Mouse (Mus musculus) adrenal gland (tissue): ENCODE measurements around the gene Kcnmb3.

Experiments used
- intact Hi-C: fragments of 180-260 bp; cut with DNase I; formaldehyde crosslinking; loops from one replicate; pipeline ENCODE4 v1.15.1; 2025
- long read RNA-seq, 2 experiments: library from polyadenylated mRNA; unstranded; transcript quantifications; one replicate each; pipeline ENCODE4 v2.0.0; 2020; ENCODE audit warnings: borderline replicate concordance in 1 of 2; ENCODE audit not compliant: insufficient replicate concordance in 1 of 2

Gene Kcnmb3
- long read RNA-seq, experiment 1 = 0 reads
- long read RNA-seq, experiment 2 = 0 reads

GRCm38 (mm10) chr3:32492097-32493090 is at the start of gene Kcnmb3:
Gene Kcnmb3 (minus strand): TSS chr3:32492231.
- intact Hi-C loops = no loop called here

- intact Hi-C loops = no loop called here
Observed at GRCm38 (mm10) chr3:32538091-32538490, 46.1 kb upstream of the Kcnmb3 start.

GRCm38 (mm10) chr3:32537556-32537955 is 45.5 kb upstream of the Kcnmb3 start:
- intact Hi-C loops = no loop called here

- intact Hi-C loops = no loop called here
Observed at GRCm38 (mm10) chr3:32535692-32536091, 43.7 kb upstream of the Kcnmb3 start.

GRCm38 (mm10) chr3:32530041-32530440 is 38.0 kb upstream of the Kcnmb3 start:
- intact Hi-C loops = no loop called here

DNA sequence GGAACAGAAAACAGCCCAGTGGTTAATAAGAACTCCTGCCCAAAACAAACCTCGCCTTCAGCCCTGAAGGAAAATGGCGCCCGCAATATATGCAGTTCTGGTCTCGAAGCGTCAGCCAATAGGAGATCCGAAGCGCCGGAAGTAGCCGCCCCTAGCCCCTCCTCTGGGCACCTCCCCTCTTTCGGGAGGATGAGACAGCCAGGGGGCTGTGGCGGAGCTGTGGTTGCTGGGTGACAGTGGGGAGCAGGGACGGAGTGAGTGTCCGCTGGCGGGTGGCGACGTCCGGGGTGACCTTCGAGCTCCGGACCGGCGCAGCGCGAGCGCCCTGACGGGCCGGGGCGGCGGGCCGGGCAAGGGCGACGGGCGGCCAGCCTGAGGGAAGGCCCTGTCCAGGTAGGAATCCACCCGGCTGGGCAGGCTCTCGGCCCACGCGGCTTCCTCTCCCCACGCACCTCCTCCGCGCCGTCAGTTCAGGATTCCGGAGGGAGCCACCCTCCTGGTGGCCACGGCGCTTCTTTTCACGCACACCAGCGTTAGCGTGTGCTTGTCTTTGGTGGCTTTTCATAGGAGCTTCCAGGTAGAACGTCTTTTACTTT is 37.4 kb upstream of the Kcnmb3 start, which contains the start of gene Mfn1:
Gene Mfn1 (plus strand): TSS at position 163 of the 596 bp plus-strand sequence.
- intact Hi-C loops = no loop called here

DNA sequence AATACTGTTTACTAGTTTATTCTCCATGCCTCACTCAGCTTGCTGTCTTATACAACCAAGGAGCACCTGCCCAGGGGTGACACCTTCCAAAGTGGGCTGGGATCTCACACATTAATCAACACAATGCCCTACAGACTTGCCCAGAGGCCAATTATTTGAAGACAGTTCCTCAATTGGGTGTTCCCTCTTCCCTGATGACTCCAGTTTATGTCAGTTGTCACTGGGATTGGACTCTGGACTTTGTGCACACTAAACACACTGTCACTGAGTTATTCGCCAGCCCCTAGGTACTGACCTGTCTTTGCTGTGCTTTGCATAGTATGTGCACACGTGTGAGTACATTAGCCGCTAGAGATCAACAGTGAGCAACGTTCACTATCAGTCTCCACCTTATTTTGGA is 35.1 kb upstream of the Kcnmb3 start:
- intact Hi-C loops = no loop called here

- intact Hi-C loops = no loop called here
Observed at GRCm38 (mm10) chr3:32513528-32513927, 21.5 kb upstream of the Kcnmb3 start.

GRCm38 (mm10) chr3:32512686-32513284 is 20.8 kb upstream of the Kcnmb3 start:
- intact Hi-C loops = no loop called here

DNA sequence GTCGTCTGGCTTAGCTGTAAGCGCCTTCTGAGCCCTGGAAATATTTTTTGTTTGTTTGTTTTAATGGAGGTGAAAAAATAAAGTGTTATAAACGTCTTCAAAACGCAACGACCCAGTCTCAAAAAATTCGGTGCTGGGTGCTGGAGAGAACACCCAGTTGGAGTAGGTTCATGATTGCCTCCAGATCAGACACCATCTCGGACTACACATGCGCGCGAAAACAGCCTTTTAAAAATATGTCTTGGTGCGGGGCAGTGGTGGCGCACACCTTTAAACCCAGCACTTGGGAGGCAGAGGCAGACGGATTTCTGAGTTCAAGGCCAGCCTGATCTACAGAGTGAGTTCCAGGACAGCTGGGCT is 19.1 kb upstream of the Kcnmb3 start:
- intact Hi-C loops = no loop called here

DNA sequence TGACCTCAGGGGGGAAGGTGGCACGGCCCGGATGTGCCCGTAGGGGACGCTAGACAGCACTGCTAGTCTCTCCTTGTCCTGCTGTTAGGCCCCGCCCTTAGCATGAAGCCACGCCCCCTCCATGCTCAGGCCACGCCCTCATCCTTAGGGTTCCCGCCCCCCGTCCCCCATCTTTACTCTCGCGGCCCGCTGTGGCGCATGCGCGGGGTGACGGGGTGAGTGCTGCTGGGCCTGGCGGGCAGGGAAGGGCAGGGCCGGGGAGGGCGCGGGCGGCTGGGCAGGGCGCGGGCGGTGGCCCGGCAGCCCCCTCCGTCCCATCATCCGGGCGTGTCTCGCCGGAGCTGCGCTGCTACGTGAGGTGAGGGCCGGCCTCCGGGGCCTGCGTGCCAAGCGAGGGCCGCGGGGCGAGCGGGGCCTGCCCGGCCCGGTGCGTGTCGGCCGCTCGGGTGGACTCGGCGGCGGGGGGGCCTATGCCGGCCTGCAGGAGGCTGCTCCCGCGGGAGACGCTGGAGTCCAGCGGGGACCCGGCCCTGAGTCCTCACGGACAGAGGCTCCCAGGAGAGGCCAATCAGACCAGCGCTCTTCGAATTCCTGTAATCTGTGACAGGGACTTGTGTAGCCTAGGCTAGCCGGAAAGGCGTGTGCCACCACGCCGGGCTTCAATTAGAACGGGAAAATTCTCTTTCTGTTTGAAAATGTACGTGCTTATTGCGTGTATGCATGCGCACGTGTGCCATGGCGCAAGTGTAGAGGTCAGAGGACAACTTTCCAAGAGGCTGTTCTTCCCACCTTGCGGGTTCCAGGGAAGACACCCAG is 18.6 kb upstream of the Kcnmb3 start:
- intact Hi-C loops = no loop called here

- intact Hi-C loops = loop anchor here (5.0 kb wide), 2 partner anchors 52 to 117 kb away; no protein-coding TSS in a partner anchor
Observed at GRCm38 (mm10) chr3:32509496-32510374, 17.7 kb upstream of the Kcnmb3 start, which contains the start of gene Zfp639. Gene Zfp639 (plus strand): TSS chr3:32510259.

GRCm38 (mm10) chr3:32508666-32509324 is 16.8 kb upstream of the Kcnmb3 start:
- intact Hi-C loops = loop anchor here (1.0 to 5.0 kb wide), 3 partner anchors 51 to 172 kb away; no protein-coding TSS in a partner anchor

DNA sequence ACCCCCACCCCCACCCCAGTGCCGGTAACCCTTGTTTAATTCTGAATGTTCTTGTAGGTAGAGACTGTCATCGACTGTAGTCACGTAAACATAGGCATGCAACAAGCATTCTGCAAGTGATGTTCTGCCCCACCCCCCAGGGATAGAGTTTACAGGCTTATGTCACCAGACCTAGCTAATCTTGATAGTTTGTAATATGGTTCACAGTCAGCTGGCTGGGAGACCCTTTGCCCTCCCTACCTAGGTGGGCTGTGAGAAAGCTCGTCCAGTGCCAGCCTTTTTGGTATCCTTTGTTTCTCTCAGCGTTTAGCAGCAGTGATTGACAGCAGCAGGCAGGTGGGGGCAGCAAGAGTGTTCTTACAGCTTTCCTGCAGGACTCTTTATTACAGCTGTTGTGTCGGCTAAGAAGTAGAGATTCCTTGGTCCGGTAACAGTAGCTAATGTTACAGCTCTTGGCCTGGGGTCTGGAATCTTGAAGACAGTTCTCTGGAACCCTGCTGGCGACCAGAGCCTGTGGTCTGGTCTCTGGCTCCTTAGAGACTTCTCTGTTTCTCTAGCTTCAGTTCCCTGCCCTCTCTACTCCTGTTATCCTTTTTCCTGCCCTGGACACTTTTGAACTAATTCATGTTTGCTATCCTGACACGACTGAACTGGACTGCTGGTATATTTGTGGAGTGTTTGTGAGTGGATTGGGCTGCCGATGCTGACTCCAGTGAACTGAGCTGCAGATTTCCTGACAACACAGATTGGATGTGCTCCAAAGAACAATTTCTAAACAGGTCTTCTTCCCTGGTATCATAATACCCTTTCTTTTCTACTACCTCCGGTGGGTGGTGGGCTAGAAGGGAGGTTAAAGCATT is 14.6 kb upstream of the Kcnmb3 start:
- intact Hi-C loops = loop anchor here (5.0 kb wide), 2 partner anchors 49 to 114 kb away; no protein-coding TSS in a partner anchor

DNA sequence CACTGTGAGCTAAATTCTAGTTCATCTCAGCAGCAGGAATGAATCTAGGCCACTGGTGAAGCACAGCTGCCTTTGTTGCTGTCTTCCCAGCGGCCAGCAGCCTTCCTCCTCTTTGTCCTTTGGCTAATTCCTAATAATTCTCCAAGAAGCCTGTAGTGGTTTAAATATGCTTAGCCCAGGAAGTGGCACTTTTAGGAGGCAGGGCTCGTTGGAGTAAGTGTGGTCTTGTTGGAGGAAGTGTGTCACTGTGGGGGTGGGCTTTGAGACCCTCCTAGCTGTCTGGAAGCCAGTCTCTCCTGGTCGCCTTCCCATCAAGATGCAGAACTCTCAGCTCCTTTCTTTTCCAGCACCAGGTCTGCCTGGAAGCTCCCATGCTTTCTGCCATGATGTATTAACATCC is 13.8 kb upstream of the Kcnmb3 start:
- intact Hi-C loops = loop anchor here (5.0 kb wide), 2 partner anchors 49 to 114 kb away; no protein-coding TSS in a partner anchor

DNA sequence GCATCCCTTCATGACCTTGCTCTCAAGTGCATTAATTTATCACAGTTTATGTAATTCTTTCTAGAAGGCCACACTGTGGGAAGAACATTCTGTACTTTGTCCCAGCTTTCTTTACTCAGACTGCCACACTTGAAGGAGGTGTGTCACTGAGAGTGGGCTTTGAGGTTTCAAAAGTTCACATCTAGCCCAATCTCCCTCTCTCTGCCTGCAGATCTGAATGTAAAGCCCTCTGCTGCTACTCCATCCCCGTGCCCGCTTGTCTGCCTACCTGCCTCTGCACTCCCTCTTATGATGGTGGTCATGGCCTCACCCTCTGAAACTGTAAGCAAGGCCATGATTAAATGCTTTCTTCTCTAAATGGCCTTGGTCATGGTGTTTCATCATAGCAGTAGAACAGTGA is 8.3 kb upstream of the Kcnmb3 start:
- intact Hi-C loops = no loop called here

DNA sequence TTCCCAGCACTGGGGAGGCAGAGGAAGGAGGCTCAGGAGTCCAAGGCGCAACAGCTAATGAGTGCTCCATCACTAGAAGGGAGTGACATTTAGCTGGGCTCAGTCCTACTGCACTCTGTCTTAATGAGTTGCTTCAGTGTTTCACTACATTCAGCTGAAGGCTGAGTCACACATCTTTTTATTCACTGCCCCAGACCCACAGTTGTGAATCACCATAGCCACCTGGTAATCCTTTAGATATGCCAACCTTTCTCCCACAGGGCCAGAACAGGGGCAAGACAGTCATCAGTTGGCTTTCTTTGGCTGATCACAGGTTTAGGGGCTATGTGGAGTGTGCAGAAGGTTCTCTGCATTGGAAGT is 4.7 kb upstream of the Kcnmb3 start:
- intact Hi-C loops = no loop called here
